Mouse (Mus musculus) MEL (cell line): ENCODE data around the gene Slc16a9. TPM values are rescaled to one million over a fixed set of nuclear protein-coding genes. Genes with fewer than 3 reads are reported as not detected.

Experiments used
- DNase-seq: peaks from one replicate; pipeline ENCODE4 v3.0.0; 2011; ENCODE audit warnings: low read depth, low spot score
- H3K27ac ChIP-seq: 2 replicates; pipeline ENCODE4 v1.5.1; 2012; ENCODE audit warnings: low read depth, mild to moderate bottlenecking, control low read depth, low read length, moderate library complexity; ENCODE audit not compliant: control insufficient read depth
- H3K27me3 ChIP-seq, 2 experiments: fragments of 150-350 bp in 1 of 2; sonication (generic) in 1 of 2; 2 replicates each; pipeline ENCODE4 v1.6.1; 2012; ENCODE audit warnings: low read length in 2 of 2, mild to moderate bottlenecking in 2 of 2, improper control_type of control experiment in 1 of 2, moderate library complexity in 1 of 2; ENCODE audit not compliant: insufficient read depth in 2 of 2, control insufficient read depth in 1 of 2
- H3K36me3 ChIP-seq, 2 experiments: 2 replicates each; pipeline ENCODE4 v1.6.1; 2012 to 2014; ENCODE audit warnings: low read length in 2 of 2, improper control_type of control experiment in 1 of 2, inconsistent platforms in 1 of 2, mild to moderate bottlenecking in 1 of 2; ENCODE audit not compliant: insufficient read depth in 2 of 2, control insufficient read depth in 1 of 2
- H3K4me1 ChIP-seq, 2 experiments: fragments of 150-350 bp in 1 of 2; sonication (generic) in 1 of 2; 2 replicates each; pipeline ENCODE4 v1.6.1; 2012; ENCODE audit warnings: low read length in 2 of 2, improper control_type of control experiment in 1 of 2, mild to moderate bottlenecking in 1 of 2; ENCODE audit not compliant: insufficient read depth in 2 of 2, control insufficient read depth in 1 of 2
- H3K4me3 ChIP-seq, 2 experiments: fragments of 150-350 bp in 1 of 2; sonication (generic) in 1 of 2; 2 replicates each; pipeline ENCODE4 v1.5.1; 2012; ENCODE audit warnings: low read depth in 2 of 2, low read length in 2 of 2, mild to moderate bottlenecking in 2 of 2, moderate library complexity in 2 of 2, control low read depth in 1 of 2, improper control_type of control experiment in 1 of 2; ENCODE audit not compliant: control insufficient read depth in 1 of 2, insufficient read depth in 1 of 2
- H3K79me2 ChIP-seq: 2 replicates; pipeline ENCODE4 v1.6.1; 2012; ENCODE audit warnings: mild to moderate bottlenecking, low read length, moderate library complexity; ENCODE audit not compliant: control insufficient read depth, poor library complexity, insufficient read depth
- H3K9ac ChIP-seq: 2 replicates; pipeline ENCODE4 v1.6.1; 2012; ENCODE audit warnings: low read depth, mild to moderate bottlenecking, control low read depth, low read length, moderate library complexity; ENCODE audit not compliant: control insufficient read depth, poor library complexity, severe bottlenecking
- H3K9me3 ChIP-seq: fragments of 150-350 bp; sonication (generic); replicated peaks from 2 replicates; pipeline ENCODE4 v1.6.1; 2012; ENCODE audit warnings: mild to moderate bottlenecking, low read length, improper control_type of control experiment, moderate library complexity; ENCODE audit not compliant: insufficient read depth
- ELF1 ChIP-seq: IDR thresholded peaks from 2 replicates; pipeline ENCODE4 v1.6.1; 2014; ENCODE audit warnings: low read depth, mild to moderate bottlenecking, inconsistent platforms, low read length, improper control_type of control experiment, moderate library complexity
- EP300 ChIP-seq, 2 experiments: IDR thresholded peaks; 2 replicates each; pipeline ENCODE4 v1.6.1; 2011; ENCODE audit warnings: improper control_type of control experiment in 2 of 2, low read length in 2 of 2, low read depth in 1 of 2, mild to moderate bottlenecking in 1 of 2
- GABPA ChIP-seq: IDR thresholded peaks from 2 replicates; pipeline ENCODE4 v1.6.1; 2012; ENCODE audit warnings: low read depth, mild to moderate bottlenecking, inconsistent platforms, low read length, improper control_type of control experiment, moderate library complexity
- GATA1 ChIP-seq: IDR thresholded peaks from 2 replicates; pipeline ENCODE4 v1.6.1; 2011; ENCODE audit warnings: low read depth, low read length, improper control_type of control experiment
- HCFC1 ChIP-seq: IDR thresholded peaks from 2 replicates; pipeline ENCODE4 v1.6.1; 2012; ENCODE audit warnings: low read depth, mild to moderate bottlenecking, inconsistent platforms, low read length, improper control_type of control experiment, moderate library complexity
- MAFK ChIP-seq: IDR thresholded peaks from 2 replicates; pipeline ENCODE4 v1.6.1; 2011; ENCODE audit warnings: low read depth, mild to moderate bottlenecking, low read length, improper control_type of control experiment, borderline replicate concordance
- MEF2A ChIP-seq: IDR thresholded peaks from 2 replicates; pipeline ENCODE4 v1.6.1; 2014; ENCODE audit warnings: low read depth, mild to moderate bottlenecking, inconsistent platforms, low read length, improper control_type of control experiment; ENCODE audit not compliant: poor library complexity, insufficient replicate concordance, severe bottlenecking; ENCODE audit errors: extremely low read depth
- MXI1 ChIP-seq: IDR thresholded peaks from 2 replicates; pipeline ENCODE4 v1.6.1; 2011; ENCODE audit warnings: mild to moderate bottlenecking, low read depth, low read length, improper control_type of control experiment
- NELFE ChIP-seq: IDR thresholded peaks from 2 replicates; pipeline ENCODE4 v1.6.1; 2011; ENCODE audit warnings: low read depth, low read length, improper control_type of control experiment
- POLR2AphosphoS5 ChIP-seq: IDR thresholded peaks from 2 replicates; pipeline ENCODE4 v1.6.1; 2012; ENCODE audit warnings: low read depth, borderline replicate concordance, mild to moderate bottlenecking, inconsistent platforms, low read length, moderate library complexity, mixed read lengths
- RCOR1 ChIP-seq: IDR thresholded peaks from 2 replicates; pipeline ENCODE4 v1.6.1; 2012; ENCODE audit warnings: low read depth, mild to moderate bottlenecking, inconsistent platforms, low read length, improper control_type of control experiment
- TAL1 ChIP-seq: IDR thresholded peaks from 2 replicates; pipeline ENCODE4 v1.6.1; 2012; ENCODE audit warnings: mild to moderate bottlenecking, inconsistent platforms, low read length, moderate library complexity, mixed read lengths
- TCF12 ChIP-seq: IDR thresholded peaks from 2 replicates; pipeline ENCODE4 v1.6.1; 2014; ENCODE audit warnings: low read depth, mild to moderate bottlenecking, inconsistent platforms, low read length, improper control_type of control experiment, moderate library complexity
- USF1 ChIP-seq: IDR thresholded peaks from 2 replicates; pipeline ENCODE4 v1.6.1; 2014; ENCODE audit warnings: low read depth, mild to moderate bottlenecking, inconsistent platforms, low read length, improper control_type of control experiment, moderate library complexity
- USF2 ChIP-seq, 2 experiments: IDR thresholded peaks; 2 replicates each; pipeline ENCODE4 v1.6.1; 2011 to 2012; ENCODE audit warnings: improper control_type of control experiment in 2 of 2, low read length in 2 of 2, borderline replicate concordance in 1 of 2, inconsistent platforms in 1 of 2, low read depth in 1 of 2, mild to moderate bottlenecking in 1 of 2; ENCODE audit not compliant: insufficient read depth in 1 of 2
- ZC3H11A ChIP-seq: IDR thresholded peaks from 2 replicates; pipeline ENCODE4 v1.6.1; 2012; ENCODE audit warnings: low read depth, mild to moderate bottlenecking, inconsistent platforms, low read length, improper control_type of control experiment
- polyA plus RNA-seq, 2 experiments: library from polyadenylated mRNA; stranded (reverse) in 1 of 2; unstranded in 1 of 2; fragments of >175 nt in 1 of 2; fragments of >200 nt in 1 of 2; gene quantifications; 2 replicates each; pipeline versions ENCODE4 v1.2.1 to v1.2.4; 2012; ENCODE audit warnings: low replicate concordance in 2 of 2, low read depth in 1 of 2; ENCODE audit not compliant: insufficient read length in 2 of 2, insufficient read depth in 1 of 2, missing spikeins in 1 of 2
- total RNA-seq: library from RNA; depleted of rRNA; stranded (reverse); fragments of 300-350 nt; gene quantifications from 2 replicates; pipeline ENCODE4 v1.2.3, GENCODE M21; 2012

The Slc16a9 gene
- total and polyA plus RNA-seq, 3 experiments, result not detected

- H3K27ac ChIP-seq, result no peak overlapping the region
- no peak overlapping the region for H3K4me3 ChIP-seq
- H3K36me3 ChIP-seq, result no peaks in the 10 kb centered on the region
- no peak for TF ChIP-seq NELFE
- no peak for TF ChIP-seq USF1
- no peak for TF ChIP-seq GABPA
- TF ChIP-seq POLR2AphosphoS5, result no peak
- TF ChIP-seq HCFC1, result no peak
- TF ChIP-seq USF2 (IDR thresholded peaks at IDR 0.05; ENCODE audit: borderline replicate concordance in 1 of 2, insufficient read depth in 1 of 2, low read depth in 1 of 2, low read length in 2 of 2), result no peak
- no peak for TF ChIP-seq MAFK
- TF ChIP-seq ZC3H11A, result no peak
- TF ChIP-seq ELF1, result no peak
- no peak for TF ChIP-seq EP300 (IDR thresholded peaks at IDR 0.05; ENCODE audit: low read depth in 1 of 2, low read length in 2 of 2)
- TF ChIP-seq MEF2A, result no peak
- no peak for TF ChIP-seq GATA1
- TF ChIP-seq RCOR1, result no peak
- no peak overlapping the region for H3K9ac ChIP-seq
- no peaks in the 10 kb centered on the region for H3K9me3 ChIP-seq
- H3K27me3 ChIP-seq, result no peaks in the 10 kb centered on the region; a peak in 1 of 4 replicates
- no peak for DNase-seq
- no peaks in the 10 kb centered on the region for H3K79me2 ChIP-seq
- peaks cover 0 to 3% of the 10 kb centered on the region in 2 experiments; a peak in 1 of 4 replicates for H3K4me1 ChIP-seq
Observed at GRCm38 (mm10) chr10:70255601-70256210, 10.8 kb downstream of the Slc16a9 start.

GRCm38 (mm10) chr10:70257029-70257428 is 12.1 kb downstream of the Slc16a9 start:
- no peaks in the 10 kb centered on the region; a peak in 1 of 4 replicates for H3K27me3 ChIP-seq
- no peak overlapping the region for H3K27ac ChIP-seq
- no peaks in the 10 kb centered on the region for H3K9me3 ChIP-seq
- DNase-seq, result peak; percentile 48
- H3K9ac ChIP-seq, result no peak overlapping the region
- H3K36me3 ChIP-seq, result no peaks in the 10 kb centered on the region
- no peak overlapping the region for H3K4me3 ChIP-seq
- TF ChIP-seq GATA1, result peak; percentile 32; the same call in 1 of the 2 replicates
- TF ChIP-seq TCF12, result 0 out of 2 replicates have a peak, but pooled peaks have one; percentile 16
- TF ChIP-seq EP300 (IDR thresholded peaks at IDR 0.05; ENCODE audit: low read depth in 1 of 2, low read length in 2 of 2), result peak; percentile 44 to 50; a peak in 2 of 4 replicates
- peak; percentile 22; the same call in 1 of the 2 replicates for TF ChIP-seq TAL1
- no peak for TF ChIP-seq MXI1
- H3K79me2 ChIP-seq, result no peaks in the 10 kb centered on the region
- H3K4me1 ChIP-seq, result peaks cover 0 to 3% of the 10 kb centered on the region in 2 experiments; a peak in 1 of 4 replicates
